Mouse (Mus musculus) brain, embryonic 14.5 days (tissue): ENCODE measurements at regions not wholly inside any gene's neighbourhood (a gene's known extent, or its start where the extent isn't known, plus 50 kb on each side); places are given as distances from the start of the nearest gene placed in this dataset.

Source experiments
- CTCF ChIP-seq: fragments of 200-500 bp; IDR thresholded peaks from 2 replicates; pipeline ENCODE4 v1.5.1; 2012; ENCODE audit warnings: inconsistent platforms, mild to moderate bottlenecking, moderate library complexity, borderline replicate concordance; ENCODE audit not compliant: insufficient read depth, insufficient read length; ENCODE audit errors: extremely low read depth
- POLR2A ChIP-seq: fragments of 200-500 bp; IDR thresholded peaks from 2 replicates; pipeline ENCODE4 v1.6.1; 2012; ENCODE audit warnings: mild to moderate bottlenecking, inconsistent platforms, borderline replicate concordance; ENCODE audit not compliant: poor library complexity, insufficient read depth, insufficient read length, severe bottlenecking; ENCODE audit errors: extremely low read depth

- TF ChIP-seq POLR2A, result no peak
- TF ChIP-seq CTCF, result no peak
Observed at GRCm38 (mm10) chr16:78232205-78232604, 69.1 kb upstream of the Cxadr start.
